Mouse (Mus musculus): Measurements from ENCODE around the gene Gm340.

Gene Gm340

DNA sequence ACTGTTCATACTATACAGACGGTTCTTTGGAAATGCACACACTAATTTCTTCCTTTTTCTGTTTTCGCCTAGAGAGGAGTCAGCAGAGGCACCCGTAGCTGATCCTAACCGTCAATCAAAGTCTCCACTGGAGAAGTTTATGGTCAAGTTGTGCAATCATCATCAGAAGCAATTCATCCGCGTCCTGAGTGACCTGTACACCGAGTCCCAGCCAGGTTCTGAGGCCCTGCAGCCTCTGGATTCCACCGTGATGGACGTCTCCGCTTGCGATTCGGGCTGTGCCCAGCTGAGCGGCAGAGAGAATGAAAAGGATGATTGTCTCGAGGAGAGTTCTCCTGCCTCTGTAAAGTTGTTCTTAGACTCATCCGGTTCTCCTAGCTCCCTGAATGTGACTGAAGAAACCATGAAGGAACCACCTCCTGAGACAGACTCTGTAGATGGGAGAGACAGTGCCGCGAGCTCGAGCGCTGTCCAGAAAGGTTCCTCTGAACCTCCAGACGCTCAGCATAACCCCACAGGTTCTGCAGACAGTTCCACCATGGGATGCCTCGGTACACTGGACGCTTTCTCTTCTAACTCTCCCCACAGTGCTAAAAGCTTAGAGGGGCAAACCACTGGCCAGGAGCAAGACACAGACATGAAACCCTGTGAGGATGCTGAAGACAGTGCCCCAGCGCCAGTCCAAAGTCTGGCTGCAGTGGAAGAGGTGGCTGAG is at the start of gene Gm340:
Gene Gm340 (plus strand): TSS at position 665 of the 715 bp plus-strand sequence.
- DNase-seq (ENCODE audit: low read depth, low spot score), result no peak

DNA sequence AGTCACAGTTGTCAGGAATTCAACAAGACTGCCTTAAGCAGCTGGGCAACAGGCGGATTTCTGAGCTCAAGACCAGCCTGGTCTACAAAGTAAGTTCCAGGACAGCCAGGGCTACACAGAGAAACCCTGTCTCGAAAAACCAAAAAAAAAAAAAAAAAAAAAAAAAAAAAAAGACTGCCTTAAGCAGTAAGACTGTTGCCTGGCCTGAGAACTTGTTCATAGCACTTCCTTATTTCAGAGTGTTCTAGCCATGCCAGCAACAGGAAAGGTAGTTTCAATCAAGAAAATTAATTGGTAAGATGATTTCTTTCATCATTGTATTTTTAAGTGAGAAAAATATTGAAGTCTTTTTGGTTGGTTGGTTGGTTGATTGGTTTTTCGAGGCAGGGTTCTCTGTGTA is 48.1 kb upstream of the Gm340 start:
- no peak for DNase-seq (ENCODE audit: low read depth, low spot score)

- no peak for DNase-seq (ENCODE audit: low read depth, low spot score)
Measured at GRCm38 (mm10) chr19:41556981-41557380, 25.2 kb upstream of the Gm340 start.

DNA sequence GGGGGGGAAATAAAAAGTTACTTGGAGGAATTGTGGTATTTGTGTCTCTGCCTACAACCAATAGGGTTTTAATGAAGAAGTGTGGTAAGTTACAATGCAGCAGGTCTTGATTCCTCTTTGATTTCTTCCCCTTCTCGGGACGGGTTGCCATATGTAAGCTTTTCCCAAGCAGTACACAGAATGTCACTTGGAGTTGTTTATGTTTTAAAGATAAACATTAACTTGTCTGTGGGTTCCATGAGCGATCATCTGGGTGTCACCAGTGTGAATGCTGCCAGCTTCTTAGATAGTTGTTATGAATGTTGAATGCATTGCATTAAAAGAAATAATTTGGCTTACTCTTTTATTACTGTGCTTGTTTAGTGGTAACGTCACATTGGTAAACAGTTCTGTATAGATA is 24.7 kb upstream of the Gm340 start:
- no peak for DNase-seq (ENCODE audit: low read depth, low spot score)

- DNase-seq (ENCODE audit: low read depth, low spot score), result no peak
Measured at GRCm38 (mm10) chr19:41558891-41559486, 23.2 kb upstream of the Gm340 start.

- no peak for DNase-seq (ENCODE audit: low read depth, low spot score)
Measured at GRCm38 (mm10) chr19:41560856-41561255, 21.3 kb upstream of the Gm340 start.

- DNase-seq (ENCODE audit: low read depth, low spot score), result no peak
Measured at GRCm38 (mm10) chr19:41568791-41569190, 13.4 kb upstream of the Gm340 start.

DNA sequence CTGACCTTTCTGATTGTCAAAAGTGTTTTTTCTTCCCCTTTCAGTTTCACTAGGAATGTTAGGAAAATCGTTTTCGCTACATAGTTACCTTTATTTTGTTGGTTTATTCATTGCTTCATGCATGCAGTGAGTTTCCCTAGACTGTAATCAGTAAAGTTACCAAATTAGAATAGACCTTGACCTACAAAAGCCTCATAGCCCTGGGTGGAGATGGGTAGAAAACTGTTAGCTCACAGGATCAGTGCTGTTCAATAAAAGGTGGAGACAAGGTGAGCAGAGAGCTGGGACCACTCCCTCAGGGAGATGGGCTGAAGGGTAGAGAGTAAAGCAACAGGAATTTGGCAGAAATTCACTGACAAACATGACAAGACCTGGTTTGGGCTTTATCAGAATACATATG is 8.5 kb upstream of the Gm340 start:
- no peak for DNase-seq (ENCODE audit: low read depth, low spot score)

GRCm38 (mm10) chr19:41577576-41577975 is 4.6 kb upstream of the Gm340 start:
- DNase-seq (ENCODE audit: low read depth, low spot score), result no peak

DNA sequence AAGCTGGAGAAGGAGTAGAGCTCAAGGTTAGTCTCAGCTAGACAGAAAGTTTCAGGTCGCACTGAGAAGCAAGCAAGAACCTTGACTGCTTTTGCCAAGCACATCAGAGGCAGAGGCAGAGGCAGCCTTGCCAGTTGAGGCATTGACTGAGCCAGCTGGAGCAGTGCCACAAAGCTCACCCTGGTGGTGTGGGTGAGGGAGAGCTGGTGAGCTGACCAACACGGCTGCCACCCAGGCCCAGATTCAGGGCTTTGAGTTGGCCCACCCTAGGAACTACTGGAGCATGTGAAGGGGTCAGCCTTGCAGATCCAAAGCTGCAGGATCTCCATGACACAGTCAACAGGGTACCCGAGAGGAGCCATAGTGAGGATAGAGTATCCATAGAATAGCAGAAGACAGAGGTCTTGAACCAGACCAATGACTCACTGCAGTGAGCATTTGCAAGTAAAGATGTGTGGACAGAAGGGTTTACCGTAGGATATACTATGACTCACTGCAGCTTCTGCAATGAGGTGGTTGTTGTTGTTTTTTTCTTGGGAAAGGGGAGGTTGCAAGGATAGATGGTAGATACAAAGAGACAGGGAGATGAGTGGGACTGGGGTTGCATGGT is 2.8 kb upstream of the Gm340 start:
- no peak for DNase-seq (ENCODE audit: low read depth, low spot score)

- DNase-seq (ENCODE audit: low read depth, low spot score), result no peak
Measured at GRCm38 (mm10) chr19:41582918-41583514, 846 bp downstream of the Gm340 start.

- DNase-seq (ENCODE audit: low read depth, low spot score), result no peak
Measured at GRCm38 (mm10) chr19:41586752-41587151, 4.6 kb downstream of the Gm340 start.

DNA sequence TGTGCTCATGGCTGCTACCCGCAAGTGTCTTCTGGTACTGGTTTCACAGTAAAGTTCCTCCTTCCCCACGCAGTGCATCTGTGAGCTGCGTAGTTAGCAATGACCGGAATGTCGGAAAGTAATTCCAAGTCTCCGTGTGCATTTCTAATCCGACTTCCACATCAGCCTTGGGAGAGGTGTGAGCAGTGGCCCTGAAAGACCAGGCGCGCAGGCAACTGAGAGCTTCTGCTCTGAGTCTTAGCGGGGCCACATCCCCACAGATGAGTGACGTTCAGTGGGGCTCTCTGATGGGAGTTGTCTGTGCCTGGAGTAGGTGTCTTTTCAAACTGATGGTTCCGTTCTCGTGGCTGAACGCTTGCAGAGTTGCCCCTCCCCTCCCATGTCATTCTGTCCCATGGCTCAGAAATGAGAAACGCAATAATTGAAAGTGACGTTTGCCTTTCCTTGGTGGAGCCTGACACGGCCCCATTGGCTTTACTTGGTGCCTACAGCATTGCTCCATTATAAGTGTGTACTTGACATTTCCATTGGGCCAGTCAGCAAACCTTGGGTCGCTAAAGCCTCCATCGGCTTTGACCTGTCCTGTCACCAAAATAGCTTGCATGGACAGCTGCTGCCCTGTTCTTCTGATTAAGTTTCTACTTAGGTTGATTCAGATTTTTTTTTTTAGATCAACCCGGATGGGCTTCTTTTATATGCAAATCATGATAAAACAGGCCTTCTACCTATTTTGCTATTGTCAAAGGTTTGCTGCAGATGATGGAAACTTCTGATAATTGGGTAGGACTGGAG is 5.5 kb downstream of the Gm340 start:
- DNase-seq (ENCODE audit: low read depth, low spot score), result no peak

GRCm38 (mm10) chr19:41589026-41589425 is 6.9 kb downstream of the Gm340 start:
- DNase-seq (ENCODE audit: low read depth, low spot score), result no peak

- DNase-seq (ENCODE audit: low read depth, low spot score), result no peak
Measured at GRCm38 (mm10) chr19:41589681-41590080, 7.5 kb downstream of the Gm340 start.

DNA sequence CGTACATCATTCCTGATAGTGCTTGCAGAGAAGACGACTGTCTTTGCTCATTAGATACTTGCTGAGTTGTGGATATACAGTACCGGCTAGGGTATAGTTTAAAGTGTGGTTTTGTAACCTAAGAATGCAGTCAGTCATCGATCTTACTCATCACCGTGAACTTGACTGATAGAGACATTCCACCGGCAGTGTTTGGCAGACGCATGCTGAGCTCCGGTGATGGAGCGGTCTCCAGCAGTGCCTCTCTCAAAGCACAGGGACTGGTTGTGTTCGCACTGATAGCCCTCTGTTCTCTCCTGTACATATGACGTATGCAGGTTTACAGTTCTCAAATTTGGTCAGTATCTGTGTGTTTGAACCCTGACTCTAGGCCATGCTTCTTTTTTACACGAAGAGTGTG is 9.6 kb downstream of the Gm340 start:
- no peak for DNase-seq (ENCODE audit: low read depth, low spot score)

DNA sequence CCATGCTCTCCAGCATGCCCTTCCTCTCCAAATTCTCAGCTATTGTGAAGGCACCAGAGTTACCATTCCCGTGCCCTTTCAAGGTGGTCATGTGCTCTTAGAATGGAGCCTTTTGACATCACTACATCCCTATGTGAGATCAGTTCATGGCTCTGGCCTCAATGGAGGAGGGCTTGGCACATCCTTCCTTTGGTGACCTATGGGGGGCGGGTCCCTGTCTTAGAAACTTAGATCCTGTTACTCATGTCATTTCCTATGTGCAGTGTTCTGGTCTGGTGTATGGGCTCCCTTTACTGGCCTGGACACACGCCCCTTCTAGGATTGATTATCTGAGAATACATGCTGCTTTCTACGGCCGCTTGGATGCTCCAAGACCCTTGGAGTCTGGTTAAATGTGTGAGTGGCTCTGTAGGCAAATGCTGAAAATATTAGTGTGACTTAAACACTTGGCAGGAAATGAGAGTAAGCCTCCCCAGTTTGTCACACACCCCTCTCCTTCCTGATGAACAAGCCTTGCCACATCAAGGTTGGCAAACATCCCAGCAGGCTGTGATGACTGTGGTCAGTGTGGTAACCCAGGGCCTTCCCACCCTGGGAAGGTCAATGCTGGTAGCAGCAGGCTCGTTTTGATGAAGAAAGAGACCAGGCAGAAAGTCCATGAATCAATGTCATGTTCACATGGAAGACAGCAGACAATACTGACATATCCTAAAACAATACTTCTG is 15.2 kb downstream of the Gm340 start:
- DNase-seq (ENCODE audit: low read depth, low spot score), result peak; percentile 41

DNA sequence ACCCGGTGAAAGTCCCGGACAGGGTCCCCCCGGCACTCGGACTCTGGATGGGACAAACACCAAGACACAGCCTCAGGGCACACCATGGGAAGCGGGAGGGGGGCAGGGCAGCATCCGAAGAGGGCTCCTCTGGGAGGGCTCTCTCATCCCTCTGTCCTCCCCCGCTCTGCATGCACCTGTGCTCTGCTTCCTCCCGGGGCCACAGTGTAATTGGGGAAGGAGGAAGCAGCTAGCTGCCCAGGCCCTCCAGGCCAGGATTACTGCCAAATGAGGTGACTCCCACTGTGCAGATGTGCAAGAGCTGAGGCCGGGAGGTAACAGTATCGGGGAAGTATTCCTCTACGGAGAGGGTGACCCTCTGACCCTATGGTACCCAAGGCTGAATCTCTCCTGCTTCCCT is 18.5 kb downstream of the Gm340 start:
- DNase-seq (ENCODE audit: low read depth, low spot score), result no peak

DNA sequence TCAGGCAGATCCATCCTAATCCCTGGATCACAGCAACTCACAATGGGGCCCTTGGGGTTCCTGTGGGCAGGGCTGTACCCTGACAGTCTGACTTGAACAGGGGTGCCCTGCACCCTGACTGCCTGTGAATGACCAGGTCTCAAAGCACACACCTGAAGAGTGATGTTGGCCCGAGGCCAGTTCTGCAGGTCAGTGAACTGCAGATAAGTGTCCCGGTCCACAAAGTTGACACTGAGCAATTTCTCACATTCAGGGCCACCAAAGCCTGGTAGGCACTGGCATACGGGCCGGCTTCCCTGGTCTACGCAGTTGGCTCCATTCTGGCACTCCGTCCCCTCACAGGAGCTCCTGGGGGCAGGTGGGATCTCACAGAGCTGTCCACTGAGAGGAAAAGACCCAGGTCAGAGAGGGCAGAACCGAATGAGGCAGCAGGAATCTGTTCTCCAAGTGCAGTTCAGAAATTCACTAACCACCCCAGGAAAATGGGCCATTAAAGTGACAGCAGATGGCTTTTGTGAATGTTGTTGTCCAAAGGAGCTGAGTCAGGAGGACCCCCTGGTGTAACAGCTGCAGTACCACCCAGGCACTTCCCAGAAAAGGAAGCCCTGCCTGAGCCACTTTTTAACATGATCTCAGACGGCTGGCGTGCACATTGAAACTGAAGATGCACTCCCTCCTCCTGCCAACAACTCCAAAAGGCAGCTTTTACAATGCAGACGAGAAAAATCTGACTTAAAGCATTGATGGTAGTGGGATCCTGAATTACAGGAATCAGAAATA is 24.2 kb downstream of the Gm340 start:
- no peak for DNase-seq (ENCODE audit: low read depth, low spot score)

DNA sequence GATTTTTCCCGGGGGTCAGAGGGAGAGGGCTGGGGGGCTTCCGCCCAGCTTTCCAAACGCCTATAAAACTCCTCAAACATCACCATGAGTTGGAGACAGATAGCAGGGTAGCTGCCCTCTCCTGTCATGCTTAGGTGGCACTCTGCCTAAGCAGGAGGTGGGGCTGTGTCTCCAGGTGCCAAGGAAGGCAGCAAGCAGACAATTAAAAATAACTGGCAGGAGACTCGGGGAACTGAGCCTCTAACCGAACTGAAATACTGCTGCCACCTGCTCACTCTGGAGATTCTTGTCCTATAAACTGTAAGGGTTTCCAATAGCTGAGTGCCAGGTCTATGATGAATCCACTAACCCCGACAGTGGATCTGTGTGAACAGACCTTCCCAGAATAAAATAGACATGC is 29.5 kb downstream of the Gm340 start:
- no peak for DNase-seq (ENCODE audit: low read depth, low spot score)
